Mouse (Mus musculus): ENCODE results near the gene Cpeb4. TPM values are rescaled to one million over a fixed set of nuclear protein-coding genes. Genes with fewer than 3 reads are reported as not detected.

Cpeb4 gene
- total and polyA plus RNA-seq, 3 experiments = 15.3 to 97.3 (median 83.4) TPM

DNA sequence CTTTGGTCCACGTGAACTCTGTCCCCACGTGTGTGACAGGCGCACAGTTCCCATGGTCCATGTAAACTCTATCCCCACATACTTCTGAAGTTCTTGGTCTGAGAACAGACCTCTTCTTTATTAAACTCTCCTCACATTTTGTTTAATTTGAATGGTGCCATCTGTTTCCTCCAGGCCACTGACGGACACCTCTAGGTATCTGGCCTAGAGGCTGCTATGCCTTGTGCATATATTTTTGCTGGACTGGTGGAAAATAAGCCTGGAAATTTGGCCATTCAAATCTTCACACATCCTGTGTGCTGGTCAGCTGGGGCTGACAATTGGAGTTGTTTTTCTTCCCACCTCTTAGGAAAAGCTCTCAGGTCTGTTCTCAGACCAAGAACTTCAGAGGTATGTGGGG is 23.3 kb upstream of the Cpeb4 start:
- TF ChIP-seq POLR2A (IDR thresholded peaks at IDR 0.05; ENCODE audit: insufficient read depth, low read depth, low read length) = no peak
- no peak for TF ChIP-seq EP300 (IDR thresholded peaks at IDR 0.05; ENCODE audit: insufficient read depth, low read depth, low read length)
- no peak for TF ChIP-seq CTCF (IDR thresholded peaks at IDR 0.05)
- WGBS = 80% methylated on average over 4 of the region's 4 CpGs
- H3K27ac ChIP-seq = no peak overlapping the region
- H3K4me3 ChIP-seq = no peak overlapping the region
- no peak overlapping the region for H3K9ac ChIP-seq (ENCODE audit: low read depth, low read length)
- DNase-seq = peak in 1 of 2 experiments; percentile 2
- no peaks in the 10 kb centered on the region for H3K27me3 ChIP-seq (ENCODE audit: control insufficient read depth, insufficient read depth, low read length)
- no peaks in the 10 kb centered on the region for H3K36me3 ChIP-seq (ENCODE audit: control insufficient read depth, insufficient read depth, low read length)
- intact Hi-C loops (cut with DNase I) = no loop called here
- H3K4me1 ChIP-seq (ENCODE audit: control insufficient read depth, insufficient read depth, low read length) = no peaks in the 10 kb centered on the region
- H3K79me2 ChIP-seq (replicated peaks; ENCODE audit: control insufficient read depth, insufficient read depth, low read length) = no peaks in the 10 kb centered on the region

DNA sequence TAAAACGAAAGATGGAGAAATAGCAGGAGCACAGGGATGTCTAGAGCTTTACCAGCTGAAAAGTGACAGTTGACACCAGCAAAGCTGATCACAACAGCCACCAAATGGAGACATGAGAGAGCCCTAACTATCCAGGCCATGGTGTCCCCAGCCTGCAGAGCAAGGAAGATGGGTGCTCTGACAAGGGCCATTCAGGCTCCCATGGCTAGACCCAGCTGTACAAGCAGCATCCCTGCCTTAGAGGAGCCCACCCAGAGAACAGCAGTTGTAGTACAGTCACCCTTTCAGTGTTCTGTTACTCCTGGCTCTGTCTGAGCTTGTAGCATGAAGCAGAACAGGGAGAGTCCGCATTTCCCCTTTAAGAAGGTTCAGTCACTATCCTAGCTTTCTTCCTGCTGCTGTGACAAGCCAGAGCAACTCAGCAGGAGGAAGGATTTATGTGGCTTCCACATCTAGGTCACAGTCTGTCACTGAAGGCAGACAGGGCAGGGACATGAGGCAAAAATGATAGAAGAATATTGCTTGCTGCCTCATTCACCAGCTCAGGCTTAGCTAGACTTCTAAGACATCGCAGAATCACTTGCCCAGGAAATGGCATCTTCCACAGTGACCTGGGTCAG is 21.7 kb upstream of the Cpeb4 start:
- no peak for DNase-seq
- Histone ChIP-seq H3K27ac (no peak overlapping the region), H3K36me3 (ENCODE audit: control insufficient read depth, insufficient read depth, low read length) (no peaks in the 10 kb centered on the region), H3K4me3 (no peak overlapping the region), H3K9ac (ENCODE audit: low read depth, low read length) (no peak overlapping the region), H3K79me2 (replicated peaks; ENCODE audit: control insufficient read depth, insufficient read depth, low read length) (no peaks in the 10 kb centered on the region), H3K4me1 (ENCODE audit: control insufficient read depth, insufficient read depth, low read length) (no peaks in the 10 kb centered on the region), H3K27me3 (ENCODE audit: control insufficient read depth, insufficient read depth, low read length) (no peaks in the 10 kb centered on the region)
- intact Hi-C loops (cut with DNase I) = no loop called here
- 63% methylated on average over 3 of the region's 3 CpGs for WGBS
- TF ChIP-seq EP300 (IDR thresholded peaks at IDR 0.05; ENCODE audit: insufficient read depth, low read depth, low read length) = no peak
- TF ChIP-seq CTCF (IDR thresholded peaks at IDR 0.05) = no peak
- no peak for TF ChIP-seq POLR2A (IDR thresholded peaks at IDR 0.05; ENCODE audit: insufficient read depth, low read depth, low read length)

DNA sequence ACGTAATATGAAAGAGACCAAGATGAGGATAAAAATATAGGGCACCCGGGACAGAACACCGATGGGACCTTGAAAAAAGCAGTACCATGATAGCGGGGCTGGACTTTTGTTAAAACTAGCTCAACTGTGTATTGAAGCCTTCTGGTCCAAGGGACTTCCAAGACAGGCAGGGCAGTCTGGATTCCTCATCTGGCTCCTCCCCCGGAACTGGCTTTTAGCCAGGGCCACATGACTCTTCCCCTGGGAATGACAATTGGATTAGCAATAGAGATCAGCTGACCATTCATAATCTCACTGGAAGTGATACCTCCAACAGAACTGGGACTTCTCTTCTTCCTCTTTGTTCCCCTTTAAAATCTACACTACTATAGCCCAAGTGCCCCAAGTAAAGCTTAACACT is 21.0 kb upstream of the Cpeb4 start:
- no peak overlapping the region for H3K4me3 ChIP-seq
- H3K4me1 ChIP-seq (ENCODE audit: control insufficient read depth, insufficient read depth, low read length) = no peaks in the 10 kb centered on the region
- DNase-seq = peak; percentile 78 to 82
- WGBS = 59% methylated on average over 5 of the region's 5 CpGs
- no peaks in the 10 kb centered on the region for H3K27me3 ChIP-seq (ENCODE audit: control insufficient read depth, insufficient read depth, low read length)
- TF ChIP-seq EP300 (IDR thresholded peaks at IDR 0.05; ENCODE audit: insufficient read depth, low read depth, low read length) = no peak
- TF ChIP-seq POLR2A (IDR thresholded peaks at IDR 0.05; ENCODE audit: insufficient read depth, low read depth, low read length) = no peak
- no peak for TF ChIP-seq CTCF (IDR thresholded peaks at IDR 0.05)
- H3K27ac ChIP-seq = no peak overlapping the region
- H3K36me3 ChIP-seq (ENCODE audit: control insufficient read depth, insufficient read depth, low read length) = no peaks in the 10 kb centered on the region
- intact Hi-C loops (cut with DNase I) = no loop called here
- H3K79me2 ChIP-seq (replicated peaks; ENCODE audit: control insufficient read depth, insufficient read depth, low read length) = no peaks in the 10 kb centered on the region
- H3K9ac ChIP-seq (ENCODE audit: low read depth, low read length) = no peak overlapping the region

DNA sequence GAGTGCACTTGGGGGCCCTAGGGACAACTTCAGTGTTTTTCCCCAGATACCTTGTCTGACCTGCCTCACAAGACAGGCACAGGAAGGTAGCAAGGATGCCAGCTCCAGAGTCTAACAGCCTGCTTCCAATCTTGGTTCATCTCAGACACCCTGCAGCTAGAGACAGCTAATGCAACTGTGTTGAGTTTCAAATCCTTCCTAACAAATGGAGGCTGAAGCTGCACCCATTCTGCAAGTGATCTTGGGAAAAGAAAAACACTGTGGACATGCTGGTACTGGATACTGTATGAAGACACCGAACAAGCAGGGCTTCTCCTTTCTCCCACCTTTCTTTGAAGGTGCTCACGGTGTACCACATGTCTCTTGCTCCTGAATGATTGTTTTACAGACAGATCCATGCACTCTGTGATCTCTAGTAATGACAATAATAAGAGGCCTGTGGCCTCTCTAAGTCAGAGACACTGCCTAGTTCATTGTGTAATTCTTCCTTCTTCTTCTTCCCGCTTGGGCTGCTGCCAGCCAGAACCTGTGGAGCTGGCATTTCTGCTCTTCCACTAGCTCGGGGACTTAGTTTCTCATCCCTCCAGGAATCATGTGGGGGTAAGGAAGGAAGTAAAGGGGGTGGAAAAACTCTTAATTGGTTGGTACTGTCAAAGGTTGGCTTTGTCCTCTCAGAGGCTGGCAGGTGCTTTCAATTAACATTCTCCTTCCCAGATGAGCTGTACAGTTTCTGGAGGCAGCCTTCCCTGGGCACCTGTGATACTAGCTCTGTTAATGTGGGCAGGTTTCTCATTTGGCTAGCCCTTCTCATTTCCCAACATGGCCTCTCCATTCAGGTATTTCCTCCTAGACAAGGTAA is 20.1 kb upstream of the Cpeb4 start:
- Histone ChIP-seq H3K36me3 (ENCODE audit: control insufficient read depth, insufficient read depth, low read length) (no peaks in the 10 kb centered on the region), H3K9ac (ENCODE audit: low read depth, low read length) (no peak overlapping the region), H3K79me2 (replicated peaks; ENCODE audit: control insufficient read depth, insufficient read depth, low read length) (no peaks in the 10 kb centered on the region), H3K4me3 (no peak overlapping the region), H3K27me3 (ENCODE audit: control insufficient read depth, insufficient read depth, low read length) (no peaks in the 10 kb centered on the region), H3K27ac (no peak overlapping the region), H3K4me1 (ENCODE audit: control insufficient read depth, insufficient read depth, low read length) (no peaks in the 10 kb centered on the region)
- no peak for TF ChIP-seq CTCF (IDR thresholded peaks at IDR 0.05)
- no peak for TF ChIP-seq EP300 (IDR thresholded peaks at IDR 0.05; ENCODE audit: insufficient read depth, low read depth, low read length)
- TF ChIP-seq POLR2A (IDR thresholded peaks at IDR 0.05; ENCODE audit: insufficient read depth, low read depth, low read length) = no peak
- peak in 1 of 2 experiments; percentile 10 for DNase-seq
- 76% methylated on average over 4 of the region's 4 CpGs for WGBS
- intact Hi-C loops (cut with DNase I) = no loop called here

DNA sequence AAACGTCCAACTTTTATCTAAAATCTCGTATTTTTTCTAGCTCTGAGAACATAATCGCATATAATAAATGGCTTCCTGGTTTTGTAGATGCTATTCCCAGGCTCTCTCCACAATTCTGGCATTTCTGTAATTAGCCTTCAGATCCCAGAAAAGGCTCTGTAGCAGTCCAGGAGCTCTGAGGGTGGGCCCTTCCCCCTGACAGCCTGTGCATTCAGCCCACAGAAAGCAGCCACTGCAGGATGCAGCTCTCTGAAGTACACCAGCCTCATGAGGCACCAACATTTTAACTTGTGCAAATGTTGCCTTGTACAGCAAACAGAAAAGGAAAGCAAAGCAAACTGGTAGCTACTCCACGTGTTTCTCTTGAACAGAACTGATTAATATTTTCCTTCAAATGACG is 17.1 kb upstream of the Cpeb4 start:
- DNase-seq = no peak
- Histone ChIP-seq H3K4me1 (ENCODE audit: control insufficient read depth, insufficient read depth, low read length) (no peaks in the 10 kb centered on the region), H3K27me3 (ENCODE audit: control insufficient read depth, insufficient read depth, low read length) (no peaks in the 10 kb centered on the region), H3K27ac (no peak overlapping the region), H3K36me3 (ENCODE audit: control insufficient read depth, insufficient read depth, low read length) (no peaks in the 10 kb centered on the region), H3K9ac (ENCODE audit: low read depth, low read length) (no peak overlapping the region), H3K4me3 (no peak overlapping the region), H3K79me2 (replicated peaks; ENCODE audit: control insufficient read depth, insufficient read depth, low read length) (no peaks in the 10 kb centered on the region)
- intact Hi-C loops (cut with DNase I) = no loop called here
- TF ChIP-seq POLR2A (IDR thresholded peaks at IDR 0.05; ENCODE audit: insufficient read depth, low read depth, low read length) = no peak
- TF ChIP-seq CTCF (IDR thresholded peaks at IDR 0.05) = no peak
- TF ChIP-seq EP300 (IDR thresholded peaks at IDR 0.05; ENCODE audit: insufficient read depth, low read depth, low read length) = no peak
- 70% methylated on average over 5 of the region's 5 CpGs for whole genome bisulfite sequencing

DNA sequence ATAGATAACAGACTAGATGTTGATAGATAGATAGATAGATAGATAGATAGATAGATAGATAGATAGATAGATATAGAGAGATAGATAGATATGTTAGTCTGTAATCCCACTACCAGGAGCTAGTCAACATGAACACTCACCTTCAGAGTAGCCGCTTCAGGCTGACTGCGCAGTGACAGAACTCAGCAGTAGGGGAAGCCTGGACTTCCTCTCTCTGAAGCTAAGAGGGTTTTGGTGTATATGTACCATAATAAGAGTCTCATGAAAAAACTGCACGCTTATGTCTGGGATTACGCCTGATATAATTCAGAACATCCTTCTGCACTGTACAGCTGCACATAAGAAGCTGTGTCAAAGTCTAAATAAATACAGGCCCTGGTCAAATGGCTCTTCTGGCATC is 14.5 kb upstream of the Cpeb4 start:
- H3K4me3 ChIP-seq = no peak overlapping the region
- H3K27ac ChIP-seq = no peak overlapping the region
- no peaks in the 10 kb centered on the region for H3K36me3 ChIP-seq (ENCODE audit: control insufficient read depth, insufficient read depth, low read length)
- H3K27me3 ChIP-seq (ENCODE audit: control insufficient read depth, insufficient read depth, low read length) = no peaks in the 10 kb centered on the region
- no peak for TF ChIP-seq POLR2A (IDR thresholded peaks at IDR 0.05; ENCODE audit: insufficient read depth, low read depth, low read length)
- TF ChIP-seq CTCF (IDR thresholded peaks at IDR 0.05) = no peak
- no peak for TF ChIP-seq EP300 (IDR thresholded peaks at IDR 0.05; ENCODE audit: insufficient read depth, low read depth, low read length)
- 83% methylated on average over 4 of the region's 4 CpGs for WGBS
- intact Hi-C loops (cut with DNase I) = no loop called here
- no peaks in the 10 kb centered on the region for H3K79me2 ChIP-seq (replicated peaks; ENCODE audit: control insufficient read depth, insufficient read depth, low read length)
- DNase-seq = no peak
- H3K4me1 ChIP-seq (ENCODE audit: control insufficient read depth, insufficient read depth, low read length) = no peaks in the 10 kb centered on the region
- no peak overlapping the region for H3K9ac ChIP-seq (ENCODE audit: low read depth, low read length)

All from heart, adult 2 months (tissue).